Mouse (Mus musculus) kidney, adult 2 months (tissue): ENCODE results near the gene Rasgrp2.

Experiments
- CTCF ChIP-seq: fragments of 200-500 bp; conservative IDR thresholded peaks from 2 replicates; pipeline ENCODE4 v1.5.1; 2011; ENCODE audit warnings: low read depth, mild to moderate bottlenecking, control low read depth, low read length, moderate library complexity, mixed read lengths; ENCODE audit not compliant: insufficient read depth, insufficient read length
- POLR2A ChIP-seq: fragments of 200-500 bp; IDR thresholded peaks from one replicate; pipeline ENCODE4 v1.6.1; 2011; ENCODE audit warnings: low read depth, low read length, control low read depth

GRCm38 (mm10) chr19:6425595-6425994, 26.5 kb downstream of the Rasgrp2 start:
- TF ChIP-seq CTCF (no peak), POLR2A (no peak)
